Mouse (Mus musculus) kidney, adult 2 months (tissue): ENCODE results near the gene Armc9.

Experiments used
- CTCF ChIP-seq: fragments of 200-500 bp; conservative IDR thresholded peaks from 2 replicates; pipeline ENCODE4 v1.5.1; 2011; ENCODE audit warnings: low read depth, mild to moderate bottlenecking, control low read depth, low read length, moderate library complexity, mixed read lengths; ENCODE audit not compliant: insufficient read depth, insufficient read length
- POLR2A ChIP-seq: fragments of 200-500 bp; IDR thresholded peaks from one replicate; pipeline ENCODE4 v1.6.1; 2011; ENCODE audit warnings: low read depth, low read length, control low read depth

- no peak for TF ChIP-seq POLR2A
- TF ChIP-seq CTCF, result no peak
Observed at GRCm38 (mm10) chr1:86312269-86312668, 157.7 kb downstream of the Armc9 start.
